Mouse (Mus musculus) olfactory bulb, adult 2 months (tissue): ENCODE measurements around the gene Sypl.

Source experiments
- CTCF ChIP-seq: fragments of 200-500 bp; IDR thresholded peaks from 2 replicates; pipeline ENCODE4 v1.5.1; 2012; ENCODE audit warnings: low read depth, mild to moderate bottlenecking, low read length, moderate library complexity; ENCODE audit not compliant: insufficient read depth
- POLR2A ChIP-seq: fragments of 200-500 bp; IDR thresholded peaks from 2 replicates; pipeline ENCODE4 v1.6.1; 2012; ENCODE audit warnings: mild to moderate bottlenecking, low read depth, low read length, moderate library complexity; ENCODE audit not compliant: insufficient read depth

GRCm38 (mm10) chr12:32926331-32927172 lies 27.1 kb upstream of the Sypl start:
- no peak for TF ChIP-seq CTCF
- TF ChIP-seq POLR2A, result no peak
